Mouse (Mus musculus) liver, adult 2 months (tissue): Measurements from ENCODE around the gene Rab15. TPM values are rescaled to one million over a fixed set of nuclear protein-coding genes. Genes with fewer than 3 reads are reported as not detected.

Experiments used
- DNase-seq: peaks from one replicate; pipeline ENCODE4 v3.0.0-alpha.2; 2011; ENCODE audit warnings: low read depth, low spot score; ENCODE audit errors: extremely low read depth
- H3K27ac ChIP-seq: fragments of 200-500 bp; replicated peaks from 2 replicates; pipeline ENCODE4 v1.5.1; 2012; ENCODE audit warnings: low read depth, mild to moderate bottlenecking, control low read depth, inconsistent platforms, low read length; ENCODE audit not compliant: insufficient read depth
- H3K27me3 ChIP-seq: fragments of 200-500 bp; 2 replicates; pipeline ENCODE4 v1.6.1; 2012; ENCODE audit warnings: mild to moderate bottlenecking, moderate library complexity, low read length, inconsistent platforms; ENCODE audit not compliant: control insufficient read depth, insufficient read depth
- H3K36me3 ChIP-seq: fragments of 200-500 bp; 2 replicates; pipeline ENCODE4 v1.6.1; 2012; ENCODE audit warnings: low read length, inconsistent platforms; ENCODE audit not compliant: control insufficient read depth, insufficient read depth
- H3K4me1 ChIP-seq: fragments of 200-500 bp; 2 replicates; pipeline ENCODE4 v1.6.1; 2011; ENCODE audit warnings: low read length; ENCODE audit not compliant: control insufficient read depth, insufficient read depth
- H3K4me3 ChIP-seq: fragments of 200-500 bp; 2 replicates; pipeline ENCODE4 v1.5.1; 2011; ENCODE audit warnings: low read depth, mild to moderate bottlenecking, control low read depth, low read length, moderate library complexity; ENCODE audit not compliant: insufficient read depth
- H3K79me2 ChIP-seq: fragments of 200-500 bp; 2 replicates; pipeline ENCODE4 v1.6.1; 2012; ENCODE audit warnings: inconsistent platforms, mild to moderate bottlenecking, low read length, moderate library complexity; ENCODE audit not compliant: control insufficient read depth, insufficient read depth
- H3K9ac ChIP-seq: fragments of 200-500 bp; 2 replicates; pipeline ENCODE4 v1.6.1; 2012; ENCODE audit warnings: low read depth, mild to moderate bottlenecking, control low read depth, inconsistent platforms, low read length
- CTCF ChIP-seq: fragments of 200-500 bp; IDR thresholded peaks from 2 replicates; pipeline ENCODE4 v1.5.1; 2011; ENCODE audit warnings: low read depth, low read length, control low read depth
- POLR2A ChIP-seq: fragments of 200-500 bp; IDR thresholded peaks from 2 replicates; pipeline ENCODE4 v1.6.1; 2011; ENCODE audit warnings: low read length, control low read depth; ENCODE audit not compliant: insufficient read depth; ENCODE audit errors: extremely low read depth
- WGBS: fragments of 180-500 bp; shearing (Covaris S2); methylation state at CpG from one replicate; pipeline ENCODE4 v1.1.7; 2018; 5-methylcytosine and 5-hydroxymethylcytosine counted together
- polyA plus RNA-seq: library from polyadenylated mRNA; depleted of rRNA; stranded (reverse); fragments of >200 nt; gene quantifications from 2 replicates; pipeline ENCODE4 v1.2.3, GENCODE M21; 2012
- total RNA-seq: library from RNA; depleted of rRNA; stranded (reverse); fragments of >200 nt; gene quantifications from 2 replicates; pipeline ENCODE4 v1.2.3, GENCODE M21; 2014

The Rab15 gene
- total and polyA plus RNA-seq, 2 experiments = not detected

DNA sequence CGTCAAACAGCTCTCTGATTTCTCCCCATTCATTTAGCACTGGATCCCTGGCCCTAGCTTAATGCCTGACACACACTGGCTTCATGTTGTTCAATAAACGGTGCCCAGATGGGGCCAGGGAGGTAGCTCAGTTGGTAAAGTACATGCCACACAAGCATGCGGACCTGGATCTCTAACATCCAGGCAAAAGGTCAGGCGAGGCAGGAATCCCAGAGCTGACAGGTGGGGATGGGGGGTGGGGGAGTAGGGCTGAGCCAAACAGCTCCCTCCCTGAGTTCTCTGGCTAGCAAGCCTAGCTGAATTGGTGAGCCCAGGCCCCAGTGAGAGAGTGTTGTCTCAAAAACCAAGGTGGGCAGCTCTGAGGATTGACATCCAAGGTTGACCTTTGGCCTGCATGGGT is 5.5 kb downstream of the Rab15 start:
- DNase-seq = no peak
- 42% methylated on average over 4 of the region's 4 CpGs for WGBS
- Histone ChIP-seq H3K4me1 (0 out of 2 replicates have a peak, but pooled peaks cover 3% of the 10 kb centered on the region), H3K9ac (no peak overlapping the region), H3K36me3 (no peaks in the 10 kb centered on the region), H3K79me2 (no peaks in the 10 kb centered on the region), H3K27me3 (peaks cover 10% of the 10 kb centered on the region), H3K27ac (no peak overlapping the region), H3K4me3 (no peak overlapping the region)
- TF ChIP-seq POLR2A = no peak
- TF ChIP-seq CTCF = no peak

DNA sequence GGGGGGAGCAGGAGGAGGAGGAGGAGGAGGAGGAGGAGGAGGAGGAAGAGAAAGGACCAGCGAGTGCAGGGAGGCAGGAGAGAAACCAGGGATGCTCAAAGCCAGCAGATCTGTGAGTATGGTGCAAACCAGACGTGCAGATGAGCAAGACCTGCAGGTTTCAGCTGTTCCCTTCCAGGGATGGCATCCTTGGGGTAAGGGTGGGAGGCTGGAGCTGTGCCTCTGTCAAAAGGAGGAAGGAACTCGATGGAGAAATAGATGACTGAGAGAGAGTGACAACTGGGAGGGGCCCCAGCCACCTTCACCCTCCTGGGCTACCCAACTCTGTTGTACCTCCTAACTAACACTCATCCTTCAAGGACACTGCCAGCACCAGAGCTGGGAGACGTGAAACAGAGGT is 6.0 kb downstream of the Rab15 start:
- no peaks in the 10 kb centered on the region for H3K4me1 ChIP-seq
- H3K36me3 ChIP-seq = no peaks in the 10 kb centered on the region
- DNase-seq = no peak
- H3K9ac ChIP-seq = no peak overlapping the region
- peaks cover 5% of the 10 kb centered on the region for H3K27me3 ChIP-seq
- WGBS = 54% methylated on average over 4 of the region's 4 CpGs
- no peaks in the 10 kb centered on the region for H3K79me2 ChIP-seq
- no peak for TF ChIP-seq POLR2A
- TF ChIP-seq CTCF = no peak
- no peak overlapping the region for H3K4me3 ChIP-seq
- H3K27ac ChIP-seq = no peak overlapping the region

GRCm38 (mm10) chr12:76814120-76814519 is 8.6 kb downstream of the Rab15 start:
- H3K4me3 ChIP-seq = no peak overlapping the region
- H3K9ac ChIP-seq = no peak overlapping the region
- no peaks in the 10 kb centered on the region for H3K36me3 ChIP-seq
- no peak overlapping the region for H3K27ac ChIP-seq
- no peak for TF ChIP-seq POLR2A
- no peak for TF ChIP-seq CTCF
- no peak for DNase-seq
- H3K4me1 ChIP-seq = no peaks in the 10 kb centered on the region
- H3K79me2 ChIP-seq = no peaks in the 10 kb centered on the region
- H3K27me3 ChIP-seq = no peaks in the 10 kb centered on the region
- 84% methylated on average over 2 of the region's 2 CpGs for WGBS

DNA sequence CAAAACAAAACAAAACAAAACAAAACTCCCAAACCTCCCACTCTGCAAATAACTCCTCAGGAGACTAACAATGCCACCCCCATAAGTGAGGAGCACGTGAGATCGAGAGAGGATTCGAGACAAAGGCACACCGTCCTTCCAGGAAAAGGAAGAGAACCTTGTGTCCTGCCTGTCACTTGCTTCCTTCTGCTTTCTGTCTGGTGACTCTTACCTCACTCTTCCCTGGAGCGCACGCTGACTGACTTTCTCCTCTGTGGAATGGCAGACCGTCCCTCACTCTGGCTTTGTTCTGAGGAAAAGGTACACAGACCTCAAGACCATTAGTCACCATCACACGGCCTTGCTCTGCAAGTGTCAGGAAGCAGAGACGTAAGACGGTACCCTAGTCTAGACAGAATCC is 9.2 kb downstream of the Rab15 start:
- 67% methylated on average over 10 of the region's 10 CpGs for WGBS
- H3K4me1 ChIP-seq = no peaks in the 10 kb centered on the region
- H3K36me3 ChIP-seq = no peaks in the 10 kb centered on the region
- DNase-seq = no peak
- no peaks in the 10 kb centered on the region for H3K27me3 ChIP-seq
- no peak for TF ChIP-seq POLR2A
- no peak for TF ChIP-seq CTCF
- no peak overlapping the region for H3K27ac ChIP-seq
- no peak overlapping the region for H3K4me3 ChIP-seq
- H3K79me2 ChIP-seq = no peaks in the 10 kb centered on the region
- H3K9ac ChIP-seq = no peak overlapping the region

- DNase-seq = no peak
- H3K27ac ChIP-seq = no peak overlapping the region
- no peaks in the 10 kb centered on the region for H3K27me3 ChIP-seq
- 91% methylated on average over 4 of the region's 4 CpGs for WGBS
- TF ChIP-seq CTCF (no peak), POLR2A (no peak)
- H3K36me3 ChIP-seq = no peaks in the 10 kb centered on the region
- no peaks in the 10 kb centered on the region for H3K4me1 ChIP-seq
- no peaks in the 10 kb centered on the region for H3K79me2 ChIP-seq
- H3K4me3 ChIP-seq = no peak overlapping the region
- H3K9ac ChIP-seq = no peak overlapping the region
Measured at GRCm38 (mm10) chr12:76811006-76811405, 11.7 kb downstream of the Rab15 start.

DNA sequence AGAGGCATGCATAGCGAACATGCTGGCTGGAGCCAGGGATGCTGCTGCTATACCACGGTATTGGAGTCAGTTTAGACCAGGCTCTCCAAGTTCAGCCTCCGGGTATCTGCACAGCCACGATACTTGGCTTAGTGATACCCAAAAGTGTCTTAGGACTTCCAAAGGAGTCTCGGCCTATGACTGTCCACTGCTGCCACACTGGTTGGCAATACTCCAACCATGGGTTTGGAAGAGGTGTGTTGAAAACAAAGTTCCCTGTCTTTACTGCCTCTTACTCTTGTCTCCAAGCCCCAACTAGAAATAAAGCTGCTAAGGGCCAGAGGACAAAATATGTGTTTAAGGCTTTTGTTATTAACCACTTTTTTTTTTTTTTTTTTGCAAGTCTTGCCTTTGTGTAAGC is 12.2 kb downstream of the Rab15 start:
- Histone ChIP-seq H3K36me3 (no peaks in the 10 kb centered on the region), H3K79me2 (no peaks in the 10 kb centered on the region), H3K27ac (no peak overlapping the region), H3K4me3 (no peak overlapping the region), H3K27me3 (no peaks in the 10 kb centered on the region), H3K4me1 (no peaks in the 10 kb centered on the region), H3K9ac (no peak overlapping the region)
- TF ChIP-seq POLR2A = no peak
- no peak for TF ChIP-seq CTCF
- no peak for DNase-seq
- 90% methylated on average over 5 of the region's 5 CpGs for WGBS

- no peak for DNase-seq
- no peaks in the 10 kb centered on the region for H3K4me1 ChIP-seq
- no peak overlapping the region for H3K27ac ChIP-seq
- H3K4me3 ChIP-seq = no peak overlapping the region
- no peak overlapping the region for H3K9ac ChIP-seq
- no peaks in the 10 kb centered on the region for H3K36me3 ChIP-seq
- no peaks in the 10 kb centered on the region for H3K27me3 ChIP-seq
- H3K79me2 ChIP-seq = no peaks in the 10 kb centered on the region
- WGBS = 84% methylated on average over 10 of the region's 10 CpGs
- TF ChIP-seq CTCF (no peak), POLR2A (no peak)
Measured at GRCm38 (mm10) chr12:76807796-76808195, 14.9 kb downstream of the Rab15 start.
